Mouse (Mus musculus) gastrocnemius, postnatal 36 days (tissue): Measurements from ENCODE around the gene Nhsl2. TPM values are rescaled to one million over a fixed set of nuclear protein-coding genes. Genes with fewer than 3 reads are reported as not detected.
A peak's percentile ranks its signal among the peaks of the same experiment; 100 is the strongest.
"Not testable (repeated sequence)": the region's sequence is repeated elsewhere in the genome, so short reads cannot be mapped to it uniquely, and the experiment has no call there.

ENCODE experiments used
- DNase-seq, 2 experiments: peaks; one replicate each; pipeline ENCODE4 v3.0.0; 2022
- intact Hi-C: fragments of 180-260 bp; cut with DNase I; formaldehyde crosslinking; loops from one replicate; pipeline ENCODE4 v1.15.1; 2025
- total RNA-seq, 2 experiments: library from RNA; stranded (reverse); gene quantifications; 2 replicates each; pipeline ENCODE4 v1.2.3; 2021

Nhsl2 gene
- total RNA-seq, 2 experiments from 2014 or later = 1.8 to 3.5 TPM

GRCm38 (mm10) chrX:102073605-102074325 lies 224.6 kb downstream of the Nhsl2 start:
- intact Hi-C loops = no loop called here
- DNase-seq = no peak

DNA sequence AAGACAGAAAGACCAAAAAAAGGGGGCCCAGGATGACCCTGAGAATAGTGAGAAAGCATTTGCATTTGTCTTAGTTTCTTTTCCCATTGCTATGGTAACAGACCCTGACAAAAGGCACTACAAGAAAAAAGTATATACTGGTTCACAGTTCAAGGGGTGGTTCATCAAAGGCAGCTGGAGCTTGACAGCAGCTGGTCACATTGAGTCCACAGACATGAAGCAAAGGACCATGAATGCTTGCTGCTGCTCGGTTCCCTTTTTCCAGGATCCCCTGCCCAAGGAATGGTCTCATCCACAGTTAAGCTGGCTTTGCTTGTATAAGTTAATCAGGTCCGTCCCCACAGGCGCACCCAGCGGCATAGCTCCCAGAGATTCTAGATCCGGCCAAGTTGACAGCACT lies 225.2 kb downstream of the Nhsl2 start:
- no peak for DNase-seq
- intact Hi-C loops = no loop called here

DNA sequence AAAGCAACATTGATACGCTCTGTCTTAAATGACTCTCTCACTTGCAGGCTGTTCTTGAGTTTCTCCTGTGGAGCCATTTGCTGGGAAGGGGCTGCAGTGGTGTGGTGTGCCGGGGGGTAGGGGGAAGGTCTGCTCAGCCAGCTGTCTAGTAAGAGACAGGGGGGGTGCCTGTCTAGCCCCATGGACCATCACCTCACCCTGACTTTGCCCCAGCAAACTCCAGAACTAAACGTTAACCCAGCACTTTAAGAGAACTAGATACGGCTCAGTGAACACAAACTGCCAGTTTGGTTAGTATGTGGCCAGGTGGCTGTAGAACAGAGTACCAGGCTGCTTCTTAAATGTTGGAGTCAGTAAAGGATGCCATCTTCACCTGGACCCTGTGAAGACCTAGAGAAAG lies 226.0 kb downstream of the Nhsl2 start:
- no peak for DNase-seq
- intact Hi-C loops = no loop called here

GRCm38 (mm10) chrX:102076886-102077765 lies 227.9 kb downstream of the Nhsl2 start:
- intact Hi-C loops = no loop called here
- no peak for DNase-seq

- intact Hi-C loops = no loop called here
- no peak for DNase-seq
Observed at GRCm38 (mm10) chrX:102081076-102081475, 231.9 kb downstream of the Nhsl2 start.

DNA sequence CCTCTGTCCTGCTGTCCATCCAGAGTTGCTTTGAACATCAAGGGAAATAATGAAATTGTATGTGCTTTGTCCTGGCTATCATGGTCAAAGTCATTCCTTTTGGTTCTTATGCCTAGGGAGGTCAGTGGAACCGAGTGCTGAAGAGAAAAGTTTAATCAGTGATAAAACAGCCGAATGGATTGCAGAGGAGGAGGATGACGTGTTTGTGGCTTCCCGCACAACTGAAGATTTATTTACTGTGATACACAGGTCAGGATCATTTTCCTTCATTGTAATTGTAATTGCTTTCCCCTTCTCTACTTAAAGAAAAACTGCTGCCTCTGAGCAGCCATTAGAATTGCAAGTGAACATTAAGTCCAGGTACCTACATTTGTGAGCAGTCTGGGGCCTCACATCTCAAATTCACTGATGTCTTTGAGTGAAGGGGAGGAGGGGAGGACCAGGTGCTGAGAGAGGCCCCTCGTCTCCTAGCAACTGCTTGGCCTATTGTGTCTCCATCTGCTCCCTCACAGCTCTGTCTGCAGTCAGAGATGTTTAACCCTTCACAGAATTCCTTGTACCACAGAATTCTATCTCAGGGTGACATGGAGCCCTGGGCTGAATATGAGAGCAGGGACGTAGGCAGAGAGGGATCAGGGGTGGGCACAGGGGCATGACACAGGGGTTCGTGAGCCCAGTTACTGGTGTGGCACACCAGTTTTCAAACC lies 232.5 kb downstream of the Nhsl2 start:
- no peak for DNase-seq
- intact Hi-C loops = no loop called here

GRCm38 (mm10) chrX:102082340-102082739 lies 233.2 kb downstream of the Nhsl2 start:
- DNase-seq = no peak
- intact Hi-C loops = no loop called here

GRCm38 (mm10) chrX:102085798-102086443 lies 236.7 kb downstream of the Nhsl2 start:
- no peak for DNase-seq
- intact Hi-C loops = no loop called here

GRCm38 (mm10) chrX:102090605-102091004 lies 241.4 kb downstream of the Nhsl2 start:
- intact Hi-C loops = no loop called here
- no peak for DNase-seq

DNA sequence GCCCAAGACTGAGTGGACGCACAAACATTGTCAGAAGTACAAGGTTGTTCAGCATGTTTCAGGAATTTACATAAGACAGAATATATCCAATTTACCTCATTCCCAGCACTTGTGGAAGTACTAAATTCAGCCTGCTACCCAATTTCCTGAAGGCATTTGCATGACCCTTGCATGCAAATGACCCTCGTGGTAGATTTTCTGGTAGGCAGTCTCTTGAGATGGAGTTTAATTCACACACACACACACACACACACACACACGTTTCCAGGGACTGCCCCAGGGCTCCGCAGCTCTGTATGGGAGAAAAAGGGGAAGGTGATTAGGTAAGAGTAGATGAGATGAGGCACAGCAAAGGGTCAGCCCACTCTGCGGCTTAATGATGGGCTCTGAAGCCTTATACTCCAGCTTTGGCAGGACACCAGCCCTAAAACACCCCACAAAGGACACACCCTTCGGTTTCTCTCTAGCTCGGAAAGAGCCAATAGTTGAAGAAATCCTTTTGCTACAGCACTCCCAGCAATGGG lies 245.3 kb downstream of the Nhsl2 start:
- no peak for DNase-seq
- intact Hi-C loops = no loop called here

GRCm38 (mm10) chrX:102101886-102102285 lies 252.7 kb downstream of the Nhsl2 start:
- intact Hi-C loops = no loop called here
- DNase-seq = no peak

DNA sequence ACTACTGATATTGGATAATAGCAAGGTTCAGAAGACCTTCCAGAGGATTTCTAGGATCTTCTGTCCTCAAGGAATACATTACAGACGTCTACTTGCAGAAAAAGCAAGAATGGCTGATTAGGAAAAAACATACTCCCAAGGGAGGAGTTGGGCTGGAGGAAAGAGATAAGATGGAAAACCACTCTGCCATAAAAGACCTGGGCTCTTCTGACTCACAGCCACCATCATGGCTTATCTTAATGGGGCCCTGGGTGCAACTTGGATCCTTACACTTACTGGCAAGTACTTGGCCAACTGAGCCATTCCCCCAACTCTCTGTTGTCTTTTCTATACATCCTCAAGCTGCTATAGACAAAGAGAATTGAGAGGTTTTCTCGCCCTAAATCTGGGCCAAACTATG lies 254.6 kb downstream of the Nhsl2 start:
- DNase-seq, intact Hi-C loops: not testable (repeated sequence)

DNA sequence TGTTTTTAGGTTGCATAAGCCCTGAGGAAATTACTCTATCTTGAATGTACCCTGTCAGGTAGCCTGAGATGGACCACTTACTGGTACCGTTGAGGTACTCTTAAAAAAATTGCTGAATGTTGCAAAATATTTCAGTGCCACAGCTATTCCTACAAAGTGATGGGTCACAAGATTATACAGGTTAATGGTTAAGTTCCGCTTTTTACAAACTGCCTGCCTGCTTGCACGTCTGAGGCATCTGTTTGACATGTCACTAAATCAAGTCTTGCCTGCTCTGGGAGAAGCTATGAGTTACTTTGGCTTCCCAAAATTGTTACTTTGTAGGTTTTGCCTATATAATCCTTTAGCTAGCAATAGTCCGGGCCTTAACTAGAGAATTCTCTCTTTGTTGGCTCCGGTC lies 260.2 kb downstream of the Nhsl2 start:
- DNase-seq, intact Hi-C loops: not testable (repeated sequence)

DNA sequence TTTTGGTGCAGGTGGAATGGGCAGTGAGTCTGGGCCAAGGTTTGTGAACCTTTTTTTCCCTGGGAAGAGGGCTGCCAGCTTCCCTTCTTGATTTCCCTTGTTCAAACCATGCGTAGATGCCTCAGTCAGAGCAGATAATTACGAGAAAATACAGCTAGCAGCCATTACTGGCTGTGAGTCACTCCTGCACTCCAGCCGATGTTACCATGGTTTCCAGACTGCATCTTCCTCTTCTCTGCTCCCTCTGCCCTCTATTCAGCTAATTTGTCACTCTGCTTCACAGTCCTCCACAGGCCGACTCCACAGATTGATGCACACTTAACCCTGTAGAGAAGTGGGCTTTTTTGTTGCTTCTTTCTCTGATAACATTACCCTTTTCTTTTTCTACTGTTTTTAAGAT lies 266.5 kb downstream of the Nhsl2 start:
- no peak for DNase-seq
- intact Hi-C loops = no loop called here

GRCm38 (mm10) chrX:102119042-102119864 lies 270.1 kb downstream of the Nhsl2 start, which contains the start of gene Pin4:
Gene Pin4 (plus strand): TSS chrX:102119447.
- intact Hi-C loops = no loop called here
- peak; percentile 77 to 89 for DNase-seq

DNA sequence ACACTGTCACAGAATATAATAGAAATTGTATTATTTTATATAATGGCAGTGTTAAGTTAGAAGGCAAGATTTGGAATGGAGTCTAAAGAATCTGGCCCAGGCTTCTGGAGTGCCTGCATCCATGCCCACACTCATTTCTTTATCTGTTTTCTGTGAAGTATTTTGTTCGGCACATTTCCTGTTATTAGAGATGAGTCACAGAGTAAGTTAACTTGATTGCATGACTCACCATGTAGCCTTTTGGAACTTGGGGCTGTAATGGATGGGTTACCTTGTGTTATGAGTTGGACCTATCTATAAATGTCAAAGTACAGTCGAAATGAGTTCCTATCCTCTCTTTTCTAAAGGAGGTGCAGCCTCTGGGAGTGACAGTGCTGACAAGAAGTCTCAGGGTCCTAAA lies 272.1 kb downstream of the Nhsl2 start:
- intact Hi-C loops = loop anchor here (5.0 kb wide), 1 partner anchor 36 kb away; the partner anchor contains the start of gene Ercc6l
- no peak for DNase-seq

- intact Hi-C loops = no loop called here
- no peak for DNase-seq
Observed at GRCm38 (mm10) chrX:102141157-102141556, 292.0 kb downstream of the Nhsl2 start.
